Comparison of ENCODE assay signal across 17 mouse cellular contexts in genomic region chr8:61569721-61570120, GRCm38 (mm10).
A peak's percentile ranks its signal among the peaks of the same experiment; 100 is the strongest.
DNase-seq lines count a peak whose midpoint lies in the region; ATAC-seq lines count a peak whose summit lies in the region.
"Had no signal": no experiment of that assay in that cellular context is flagged by ENCODE, and none has a peak within 500 bp of the region (broad histone marks: within the 10 kb centered on the region; RNA-seq: fewer than 3 reads in every experiment).

No protein-coding gene starts in this region.

- no peaks in the 10 kb centered on the region for H3K36me3 ChIP-seq in heart, embryonic 12.5 days
- no peaks in the 10 kb centered on the region for H3K36me3 ChIP-seq in kidney, embryonic 14.5 days (ENCODE audit: control insufficient read depth, insufficient read depth, low read length)
- H3K36me3 ChIP-seq: intestine, embryonic 15.5 days; midbrain, embryonic 13.5 days had no signal

- no peak overlapping the region for H3K4me3 ChIP-seq in heart, embryonic 12.5 days
- no peak overlapping the region for H3K4me3 ChIP-seq in kidney, embryonic 14.5 days (ENCODE audit: low read length)
- H3K4me3 ChIP-seq: intestine, embryonic 15.5 days; limb, embryonic 13.5 days; midbrain, embryonic 13.5 days had no signal

- no peak for ATAC-seq in heart, embryonic 12.5 days (ENCODE audit: insufficient number of reproducible peaks, low FRiP score)
- ATAC-seq in kidney, embryonic 14.5 days (ENCODE audit: low FRiP score, low TSS enrichment), result no peak
- ATAC-seq: forebrain, embryonic 14.5 days; intestine, embryonic 15.5 days; midbrain, embryonic 13.5 days had no signal

- peaks cover 56% of the 10 kb centered on the region for H3K4me1 ChIP-seq in heart, embryonic 12.5 days (replicated peaks)
- H3K4me1 ChIP-seq in kidney, embryonic 14.5 days (ENCODE audit: control insufficient read depth, insufficient read depth, low read length), result no peaks in the 10 kb centered on the region
- H3K4me1 ChIP-seq: intestine, embryonic 15.5 days; midbrain, embryonic 13.5 days had no signal

- no peak overlapping the region for H3K4me2 ChIP-seq in heart, embryonic 12.5 days
- no peak overlapping the region for H3K4me2 ChIP-seq in kidney, embryonic 14.5 days (replicated peaks; ENCODE audit: low read depth, low read length)
- H3K4me2 ChIP-seq: intestine, embryonic 15.5 days; limb, embryonic 13.5 days; midbrain, embryonic 13.5 days had no signal

- H3K27me3 ChIP-seq in heart, embryonic 12.5 days (replicated peaks), result no peaks in the 10 kb centered on the region
- H3K27me3 ChIP-seq in kidney, embryonic 14.5 days (ENCODE audit: control insufficient read depth, insufficient read depth, low read length), result no peaks in the 10 kb centered on the region
- H3K27me3 ChIP-seq: intestine, embryonic 15.5 days; limb, embryonic 13.5 days; midbrain, embryonic 13.5 days had no signal

- peak overlapping the region; percentile 52; the same call in 1 of the 2 replicates for H3K27ac ChIP-seq in heart, embryonic 12.5 days (ENCODE audit: poor library complexity, severe bottlenecking)
- no peak overlapping the region for H3K27ac ChIP-seq in kidney, embryonic 14.5 days (ENCODE audit: low read depth, low read length)
- H3K27ac ChIP-seq: intestine, embryonic 15.5 days; limb, embryonic 13.5 days; macrophage; midbrain, embryonic 13.5 days had no signal

- no peak overlapping the region for H3K9ac ChIP-seq in heart, embryonic 12.5 days
- H3K9ac ChIP-seq in kidney, embryonic 14.5 days (ENCODE audit: low read depth, low read length), result no peak overlapping the region
- H3K9ac ChIP-seq: intestine, embryonic 15.5 days; limb, embryonic 13.5 days; midbrain, embryonic 13.5 days had no signal

- H3K9me3 ChIP-seq in heart, embryonic 12.5 days (replicated peaks), result no peaks in the 10 kb centered on the region
- no peaks in the 10 kb centered on the region for H3K9me3 ChIP-seq in kidney, embryonic 14.5 days (ENCODE audit: control insufficient read depth, low read length)
- H3K9me3 ChIP-seq: intestine, embryonic 15.5 days; limb, embryonic 13.5 days; midbrain, embryonic 13.5 days had no signal

- no peak for DNase-seq in heart, adult 11 months
- peak; percentile 15 to 29 for DNase-seq in left cerebral cortex, adult 9 months (ENCODE audit: low spot score in 2 of 2)
- DNase-seq in left cerebral cortex, postnatal 4 days, result no peak
- peak; percentile 63 for DNase-seq in brain, adult 2 months (ENCODE audit: low read depth, low spot score)
- peak; percentile 18 for DNase-seq in layer of hippocampus, adult 9-10 months (ENCODE audit: low spot score)
- DNase-seq in spleen, postnatal 10 days (ENCODE audit: low spot score in 2 of 2), result no peak
- DNase-seq: adrenal gland, postnatal 36 days; kidney, postnatal 25 days; right cerebral cortex, postnatal 25 days; thymus, postnatal 14 days had no signal

- intact Hi-C loops in left cerebral cortex, postnatal 4 days (cut with DNase I), result no loop called here

- WGBS in heart, embryonic 12.5 days, result 69% methylated on average over 4 of the region's 4 CpGs
- WGBS in kidney, embryonic 14.5 days, result 82% methylated on average over 4 of the region's 4 CpGs

Comparison
In these comparisons a context has a peak if more than half of its experiments do, and no peak if none do; other contexts are left out.
1. DNase-seq: peak in left cerebral cortex, adult 9 months (2 of 2), brain, adult 2 months (single experiment) and layer of hippocampus, adult 9-10 months (single experiment); none in heart, adult 11 months (single experiment), left cerebral cortex, postnatal 4 days (single experiment) and spleen, postnatal 10 days (0 of 2).